Mouse (Mus musculus) gastrocnemius, postnatal 14 days (tissue): ENCODE measurements around the gene Svs5. TPM values are rescaled to one million over a fixed set of nuclear protein-coding genes. Genes with fewer than 3 reads are reported as not detected.
A peak's percentile ranks its signal among the peaks of the same experiment; 100 is the strongest.
"Not testable (repeated sequence)": the region's sequence is repeated elsewhere in the genome, so short reads cannot be mapped to it uniquely, and the experiment has no call there.

Experiments used
- DNase-seq: peaks from one replicate; pipeline ENCODE4 v3.0.0; 2021; ENCODE audit warnings: mixed read lengths
- intact Hi-C: fragments of 180-260 bp; cut with DNase I; formaldehyde crosslinking; loops from one replicate; pipeline ENCODE4 v1.15.1; 2025; ENCODE audit warnings: low total_unique reads
- long read RNA-seq, 2 experiments: library from polyadenylated mRNA; stranded (forward); transcript quantifications; one replicate each; pipeline ENCODE4 v2.0.0; 2021
- total RNA-seq, 2 experiments: library from RNA; stranded (reverse); gene quantifications; 2 replicates each; pipeline ENCODE4 v1.2.3; 2021

The Svs5 gene
- not detected for total RNA-seq
- long read RNA-seq, experiment 1, result 0 reads
- long read RNA-seq, experiment 2, result 0 reads

- intact Hi-C loops, result not testable (repeated sequence)
These were observed at the start of gene Svs5 for GRCm38 (mm10) chr2:164332440-164332839. Gene Svs5 (plus strand): TSS chr2:164332740.

GRCm38 (mm10) chr2:164288968-164289367, 43.6 kb upstream of the Svs5 start, which contains the start of gene Svs3a:
Gene Svs3a (plus strand): TSS chr2:164289268.
- intact Hi-C loops, DNase-seq: not testable (repeated sequence)

More at GRCm38 (mm10) chr2:164332440-164332839, at the start of gene Svs5:
- not testable (repeated sequence) for DNase-seq

- DNase-seq, result no peak
- intact Hi-C loops, result no loop called here
These were observed 19.9 kb upstream of the Svs5 start for GRCm38 (mm10) chr2:164312599-164312998.

GRCm38 (mm10) chr2:164315460-164315859, 17.1 kb upstream of the Svs5 start:
- intact Hi-C loops, DNase-seq: not testable (repeated sequence)

- DNase-seq, intact Hi-C loops: not testable (repeated sequence)
These were observed 16.1 kb upstream of the Svs5 start, which contains the start of gene Svs6 for GRCm38 (mm10) chr2:164316451-164316850. Gene Svs6 (plus strand): TSS chr2:164316751.

- intact Hi-C loops, result no loop called here
- DNase-seq, result no peak
These were observed 11.6 kb upstream of the Svs5 start for GRCm38 (mm10) chr2:164320983-164321382.

GRCm38 (mm10) chr2:164343732-164344131, 11.2 kb downstream of the Svs5 start:
- DNase-seq, intact Hi-C loops: not testable (repeated sequence)

GRCm38 (mm10) chr2:164347697-164348096, 15.2 kb downstream of the Svs5 start:
- not testable (repeated sequence) for DNase-seq
- intact Hi-C loops, result loop anchor here (5.0 kb wide), 1 partner anchor 220 kb away; no protein-coding TSS in a partner anchor

GRCm38 (mm10) chr2:164348980-164349379, 16.4 kb downstream of the Svs5 start:
- DNase-seq, result peak; percentile 13
- intact Hi-C loops, result loop anchor here (5.0 kb wide), 1 partner anchor 222 kb away; no protein-coding TSS in a partner anchor

GRCm38 (mm10) chr2:164352697-164353096, 20.2 kb downstream of the Svs5 start:
- intact Hi-C loops, result loop anchor here (10.0 kb wide), 1 partner anchor 248 kb away; no protein-coding TSS in a partner anchor
- no peak for DNase-seq

- DNase-seq, result no peak
- intact Hi-C loops, result loop anchor here (10.0 kb wide), 1 partner anchor 249 kb away; no protein-coding TSS in a partner anchor
These were observed 20.8 kb downstream of the Svs5 start for GRCm38 (mm10) chr2:164353356-164353755.

- DNase-seq, result no peak
- intact Hi-C loops, result loop anchor here (10.0 kb wide), 1 partner anchor 252 kb away; no protein-coding TSS in a partner anchor
These were observed 23.8 kb downstream of the Svs5 start for GRCm38 (mm10) chr2:164356177-164356967.

- DNase-seq, result no peak
- intact Hi-C loops, result loop anchor here (10.0 kb wide), 1 partner anchor 254 kb away; no protein-coding TSS in a partner anchor
These were observed 25.8 kb downstream of the Svs5 start for GRCm38 (mm10) chr2:164358373-164358772.

- DNase-seq, result no peak
- intact Hi-C loops, result loop anchor here (10.0 kb wide), 1 partner anchor 254 kb away; no protein-coding TSS in a partner anchor
These were observed 26.5 kb downstream of the Svs5 start for GRCm38 (mm10) chr2:164359031-164359430.

- no peak for DNase-seq
- intact Hi-C loops, result loop anchor here (10.0 kb wide), 1 partner anchor 255 kb away; no protein-coding TSS in a partner anchor
These were observed 27.1 kb downstream of the Svs5 start for GRCm38 (mm10) chr2:164359668-164360067.

- DNase-seq, result no peak
- intact Hi-C loops, result no loop called here
These were observed 28.6 kb downstream of the Svs5 start for GRCm38 (mm10) chr2:164360974-164361657.

- DNase-seq, result no peak
- intact Hi-C loops, result no loop called here
These were observed 34.4 kb downstream of the Svs5 start for GRCm38 (mm10) chr2:164366947-164367346.

GRCm38 (mm10) chr2:164368620-164369105, 36.1 kb downstream of the Svs5 start:
- DNase-seq, result no peak
- intact Hi-C loops, result no loop called here

- intact Hi-C loops, result no loop called here
- DNase-seq, result no peak
These were observed 38.8 kb downstream of the Svs5 start for GRCm38 (mm10) chr2:164371371-164371770.
